Mouse (Mus musculus) kidney, postnatal 0 days (tissue): Measurements from ENCODE around the gene Mfap3l. TPM values are rescaled to one million over a fixed set of nuclear protein-coding genes. Genes with fewer than 3 reads are reported as not detected.
A peak's percentile ranks its signal among the peaks of the same experiment; 100 is the strongest.
"Not testable (repeated sequence)": the region's sequence is repeated elsewhere in the genome, so short reads cannot be mapped to it uniquely, and the experiment has no call there.

ENCODE experiments used
- ATAC-seq: fragments of 200-750 bp; cut with Nextera tagmentation; replicated peaks from 2 replicates; pipeline ENCODE4 v1.8.0; 2017; ENCODE audit warnings: low read depth, moderate number of reproducible peaks, moderate TSS enrichment, moderate library complexity; ENCODE audit not compliant: low FRiP score
- DNase-seq: peaks from one replicate; pipeline ENCODE4 v3.0.0-alpha.2; 2016; ENCODE audit warnings: low spot score
- H3K27ac ChIP-seq: fragments of 300-500 bp; sonication (generic); 2 replicates; pipeline ENCODE4 v1.5.1; 2014; ENCODE audit warnings: mild to moderate bottlenecking
- H3K27me3 ChIP-seq: fragments of 300-500 bp; sonication (generic); 2 replicates; pipeline ENCODE4 v1.6.1; 2014; ENCODE audit warnings: low read length, mixed read lengths; ENCODE audit not compliant: insufficient read depth
- H3K36me3 ChIP-seq: fragments of 300-500 bp; sonication (generic); 2 replicates; pipeline ENCODE4 v1.6.1; 2014; ENCODE audit warnings: low read length, mixed read lengths; ENCODE audit not compliant: insufficient read depth
- H3K4me1 ChIP-seq: fragments of 300-500 bp; sonication (generic); replicated peaks from 2 replicates; pipeline ENCODE4 v1.6.1; 2014; ENCODE audit warnings: antibody characterized with exemption, low read length, mixed read lengths; ENCODE audit not compliant: insufficient read depth
- H3K4me2 ChIP-seq: fragments of 300-500 bp; sonication (generic); 2 replicates; pipeline ENCODE4 v1.6.1; 2014; ENCODE audit warnings: mild to moderate bottlenecking, low read length, moderate library complexity, mixed read lengths
- H3K4me3 ChIP-seq: fragments of 300-500 bp; sonication (generic); replicated peaks from 2 replicates; pipeline ENCODE4 v1.5.1; 2014; ENCODE audit warnings: low read depth, low read length
- H3K9ac ChIP-seq: fragments of 300-500 bp; sonication (generic); 2 replicates; pipeline ENCODE4 v1.6.1; 2014; ENCODE audit warnings: low read depth, low read length
- H3K9me3 ChIP-seq: fragments of 300-500 bp; sonication (generic); replicated peaks from 2 replicates; pipeline ENCODE4 v1.6.1; 2016; ENCODE audit warnings: low read length, inconsistent platforms, mixed read lengths
- CTCF ChIP-seq: IDR thresholded peaks from 2 replicates; pipeline ENCODE4 v1.5.1; 2016; ENCODE audit warnings: antibody characterized with exemption, low read depth, mild to moderate bottlenecking, moderate library complexity
- WGBS: fragments of 180-500 bp; shearing (Covaris S2); extraction: QIAGEN DNeasy Blood & Tissue Kit; methylation state at CpG from one replicate; pipeline ENCODE4 v1.1.7; 2014; 5-methylcytosine and 5-hydroxymethylcytosine counted together
- polyA plus RNA-seq: library from polyadenylated mRNA; unstranded; fragments of >200 nt; fragmentation: Nextera tagmentation; extraction: Ambion mirVana; gene quantifications from 2 replicates; pipeline ENCODE4 v1.2.1, GENCODE M21; 2015

Gene Mfap3l
- polyA plus RNA-seq, 1 experiment from 2014 or later, result 4.4 TPM

DNA sequence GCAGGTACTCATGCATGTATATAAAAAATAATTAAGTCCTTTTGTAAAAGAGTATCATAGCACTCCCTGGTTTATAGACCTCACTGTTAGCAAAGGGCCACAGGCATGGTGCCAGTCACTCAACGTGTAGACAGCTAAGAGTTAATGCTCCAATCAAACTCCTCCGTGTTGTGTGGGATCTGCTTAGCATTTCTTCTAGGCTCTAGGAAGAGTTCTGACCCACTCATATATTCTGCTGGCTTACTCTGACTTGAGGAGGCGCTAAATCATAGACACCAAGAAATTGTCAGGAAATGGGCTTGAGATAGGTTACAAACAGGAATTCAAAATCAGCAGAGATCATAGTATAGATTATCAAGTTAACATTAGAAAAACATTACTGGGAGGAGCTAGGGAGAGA is 13.3 kb downstream of the Mfap3l start:
- no peak overlapping the region for H3K4me3 ChIP-seq
- H3K4me2 ChIP-seq, result no peak overlapping the region
- DNase-seq (no peak), ATAC-seq (no peak)
- 72% methylated on average over 3 of the region's 3 CpGs for whole genome bisulfite sequencing
- no peaks in the 10 kb centered on the region for H3K36me3 ChIP-seq
- no peak for TF ChIP-seq CTCF
- H3K27me3 ChIP-seq, result no peaks in the 10 kb centered on the region
- no peak overlapping the region for H3K27ac ChIP-seq
- no peaks in the 10 kb centered on the region for H3K4me1 ChIP-seq
- H3K9me3 ChIP-seq, result no peaks in the 10 kb centered on the region
- no peak overlapping the region for H3K9ac ChIP-seq

DNA sequence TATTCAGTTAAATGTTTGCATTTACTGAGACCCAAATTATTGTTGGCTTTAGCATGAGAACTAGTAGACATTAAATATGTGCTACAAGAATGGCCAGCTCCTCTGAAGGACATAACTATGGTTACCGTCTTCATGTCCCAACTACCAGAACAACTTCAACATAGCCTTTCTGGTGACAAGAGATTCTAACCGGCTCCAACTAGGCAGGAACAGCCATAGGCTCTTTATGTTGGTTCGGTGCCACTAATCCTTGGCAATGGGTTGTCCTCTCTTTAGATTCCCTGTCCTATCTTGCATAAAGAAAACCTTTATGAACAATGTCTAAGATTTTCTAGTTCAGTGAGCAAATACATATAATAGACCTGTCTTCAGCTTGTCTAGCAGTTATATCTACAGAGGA is 14.7 kb downstream of the Mfap3l start:
- WGBS, result 96% methylated on average over 3 of the region's 3 CpGs
- Histone ChIP-seq H3K4me1 (no peaks in the 10 kb centered on the region), H3K27me3 (no peaks in the 10 kb centered on the region), H3K4me3 (no peak overlapping the region), H3K9me3 (no peaks in the 10 kb centered on the region), H3K36me3 (no peaks in the 10 kb centered on the region), H3K9ac (no peak overlapping the region), H3K27ac (no peak overlapping the region), H3K4me2 (no peak overlapping the region)
- no peak for DNase-seq
- no peak for TF ChIP-seq CTCF
- ATAC-seq, result no peak

DNA sequence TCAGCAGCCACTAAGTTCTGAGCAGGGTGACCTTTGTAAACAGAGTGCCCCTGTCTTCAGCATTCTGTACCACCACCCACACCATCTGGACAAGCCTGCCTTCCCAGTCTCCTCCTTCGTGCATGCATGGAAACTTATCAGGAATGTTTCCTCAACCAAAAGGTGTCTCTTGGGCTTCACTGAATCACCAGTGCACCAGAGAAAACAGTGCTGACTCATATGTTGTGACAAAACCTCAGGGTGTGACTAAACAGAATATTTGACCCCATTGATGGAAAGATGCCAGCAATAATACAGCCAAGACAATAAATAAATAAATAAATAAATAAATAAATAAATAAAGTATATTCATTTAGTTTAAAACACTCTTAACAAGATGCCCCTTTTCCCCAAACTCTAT is 16.5 kb downstream of the Mfap3l start:
- DNase-seq, result no peak
- Histone ChIP-seq H3K27me3 (no peaks in the 10 kb centered on the region), H3K9me3 (no peaks in the 10 kb centered on the region), H3K36me3 (no peaks in the 10 kb centered on the region), H3K9ac (no peak overlapping the region), H3K4me3 (no peak overlapping the region), H3K27ac (no peak overlapping the region), H3K4me1 (no peaks in the 10 kb centered on the region), H3K4me2 (no peak overlapping the region)
- ATAC-seq, result no peak
- no peak for TF ChIP-seq CTCF
- WGBS, result 32% methylated on average over 1 of the region's 1 CpGs

DNA sequence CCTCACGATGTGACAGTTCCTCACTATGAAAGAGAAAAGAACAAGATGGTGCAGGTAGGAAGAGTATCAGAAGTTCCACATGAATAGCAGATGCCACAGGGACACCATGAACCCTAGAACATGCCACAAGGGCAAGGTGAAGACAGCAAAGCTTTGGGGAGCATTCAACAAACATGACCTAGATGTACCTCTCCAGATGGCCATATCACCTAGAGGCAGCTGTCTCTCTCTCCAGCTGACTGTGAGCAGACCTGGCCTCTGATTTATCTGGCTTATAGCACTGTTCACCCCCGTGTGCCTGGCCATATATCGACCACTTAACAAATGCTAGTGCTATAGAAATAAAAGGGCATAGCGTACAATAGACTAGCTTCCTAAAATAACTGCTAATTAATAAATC is 17.5 kb downstream of the Mfap3l start:
- no peak for ATAC-seq
- H3K9ac ChIP-seq, result no peak overlapping the region
- no peaks in the 10 kb centered on the region for H3K4me1 ChIP-seq
- WGBS, result 72% methylated on average over 4 of the region's 4 CpGs
- H3K27ac ChIP-seq, result no peak overlapping the region
- no peaks in the 10 kb centered on the region for H3K9me3 ChIP-seq
- no peak overlapping the region for H3K4me3 ChIP-seq
- H3K36me3 ChIP-seq, result no peaks in the 10 kb centered on the region
- TF ChIP-seq CTCF, result no peak
- no peak for DNase-seq
- H3K4me2 ChIP-seq, result no peak overlapping the region
- H3K27me3 ChIP-seq, result no peaks in the 10 kb centered on the region

DNA sequence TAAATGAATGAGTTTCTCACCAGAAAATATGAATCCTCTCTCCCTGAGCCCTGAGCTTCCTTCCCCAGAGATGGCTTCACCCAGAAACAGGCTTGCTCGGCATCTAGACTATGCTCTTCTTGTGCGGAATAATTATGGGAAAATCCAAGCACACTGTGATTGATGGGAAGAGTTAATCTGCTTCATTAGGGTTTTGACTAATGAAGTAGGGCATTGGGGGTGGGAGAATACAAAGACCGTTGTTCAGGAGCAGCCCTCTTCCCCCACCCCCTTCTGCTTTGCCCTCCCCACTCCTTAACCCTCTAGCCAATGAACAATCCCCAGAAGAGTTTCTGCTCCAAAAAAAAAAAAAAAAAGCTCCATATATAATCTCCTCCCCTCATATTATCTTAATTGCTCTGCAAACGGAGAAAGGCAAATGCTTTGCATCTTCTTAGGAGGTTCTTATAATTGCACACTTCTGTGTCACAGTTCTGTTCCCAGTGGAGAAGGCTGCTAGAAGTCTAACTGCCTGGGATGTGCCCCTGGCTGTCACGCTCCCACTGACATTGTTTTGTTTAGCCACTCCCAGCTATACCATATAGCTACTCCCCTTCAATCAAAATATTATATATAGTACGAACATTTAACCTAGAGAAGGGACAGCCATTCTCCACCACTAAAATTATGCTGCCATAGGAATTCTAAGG is 24.9 kb downstream of the Mfap3l start:
- no peaks in the 10 kb centered on the region for H3K9me3 ChIP-seq
- no peak overlapping the region for H3K27ac ChIP-seq
- WGBS, result 59% methylated on average over 6 of the region's 6 CpGs
- no peak overlapping the region for H3K4me2 ChIP-seq
- H3K27me3 ChIP-seq, result no peaks in the 10 kb centered on the region
- H3K4me1 ChIP-seq, result no peaks in the 10 kb centered on the region
- no peak for ATAC-seq
- TF ChIP-seq CTCF, result no peak
- H3K4me3 ChIP-seq, result no peak overlapping the region
- H3K36me3 ChIP-seq, result no peaks in the 10 kb centered on the region
- DNase-seq, result no peak
- H3K9ac ChIP-seq, result no peak overlapping the region

DNA sequence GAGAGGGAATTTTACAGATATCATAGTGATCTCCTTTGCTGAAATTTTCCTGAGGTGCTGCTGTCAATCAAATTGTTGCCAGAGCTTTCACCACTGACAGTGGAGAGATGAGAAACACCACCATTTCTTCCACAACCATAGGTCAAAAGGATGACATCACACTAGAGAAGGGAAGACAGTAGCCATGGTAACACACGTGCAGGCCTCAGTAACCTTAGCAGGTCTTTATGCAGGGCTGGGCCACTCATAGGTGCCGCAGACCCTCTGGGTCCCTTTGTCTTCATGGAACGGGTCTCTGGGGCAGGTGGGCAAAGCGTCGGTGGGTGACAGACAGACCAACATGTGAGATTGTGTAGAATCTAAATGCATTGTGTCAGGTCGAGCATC is 25.5 kb downstream of the Mfap3l start:
- Histone ChIP-seq H3K9ac (no peak overlapping the region), H3K27ac (no peak overlapping the region), H3K4me2 (no peak overlapping the region), H3K36me3 (no peaks in the 10 kb centered on the region), H3K9me3 (no peaks in the 10 kb centered on the region), H3K4me1 (no peaks in the 10 kb centered on the region), H3K4me3 (no peak overlapping the region), H3K27me3 (no peaks in the 10 kb centered on the region)
- ATAC-seq (peak; percentile 54; the same call in 1 of the 2 replicates), DNase-seq (no peak)
- 81% methylated on average over 6 of the region's 6 CpGs for WGBS
- TF ChIP-seq CTCF, result no peak

DNA sequence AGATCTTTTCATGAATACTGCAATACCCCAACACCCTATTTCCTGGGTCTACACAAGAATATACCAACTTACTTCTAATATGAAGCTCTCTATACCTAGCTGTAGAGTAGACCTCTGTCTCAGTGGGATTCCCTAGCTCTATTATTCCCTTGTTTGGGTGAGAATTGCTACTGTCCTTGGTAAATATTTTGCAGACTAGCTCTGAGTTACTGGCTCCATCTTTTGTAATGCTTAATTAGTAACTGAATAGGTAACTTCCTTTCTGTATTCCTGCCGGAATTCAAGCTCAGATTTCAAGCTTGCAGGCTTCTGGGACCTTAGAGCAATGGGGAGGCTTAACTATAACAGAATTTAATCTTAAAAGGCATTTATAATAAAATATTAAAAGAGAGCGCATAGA is 26.1 kb downstream of the Mfap3l start:
- H3K9me3 ChIP-seq, H3K9ac ChIP-seq, H3K4me3 ChIP-seq, H3K27ac ChIP-seq, H3K4me1 ChIP-seq, H3K36me3 ChIP-seq, H3K27me3 ChIP-seq, H3K4me2 ChIP-seq, DNase-seq, ATAC-seq: not testable (repeated sequence)
- 60% methylated on average over 2 of the region's 2 CpGs for WGBS
